Mouse (Mus musculus): Measurements from ENCODE around the gene Arhgef1. TPM values are rescaled to one million over a fixed set of nuclear protein-coding genes. Genes with fewer than 3 reads are reported as not detected.

Arhgef1 gene
- total and polyA plus RNA-seq, 3 experiments: 17.8 to 128 (median 37.8) TPM

GRCm38 (mm10) chr7:24947316-24948048 lies 44.8 kb downstream of the Arhgef1 start:
- in situ Hi-C loops (cut with MboI; ENCODE audit: low pct_ligation_motif_present, low pct_unique_long_range_greater_than_20kb, low sequenced_read_pairs) (no loop called here), dilution Hi-C loops (cut with MboI; ENCODE audit: extremely low pct_ligation_motif_present, extremely low pct_unique_long_range_greater_than_20kb, low sequenced_read_pairs) (no loop called here)
- DNase-seq (ENCODE audit: extremely low read depth): no peak
- Histone ChIP-seq H3K9me3 (replicated peaks; ENCODE audit: low read length) (peaks cover 6% of the 10 kb centered on the region), H3K36me3 (replicated peaks in 1 of 2; ENCODE audit: control insufficient read depth in 1 of 2, insufficient read depth in 1 of 2, low read length in 1 of 2) (no peaks in the 10 kb centered on the region), H3K9ac (ENCODE audit: insufficient read depth, low read depth) (no peak overlapping the region), H3K4me2 (ENCODE audit: insufficient read depth, low read depth, poor library complexity, severe bottlenecking) (no peak overlapping the region), H3K4me1 (ENCODE audit: control insufficient read depth in 1 of 2, insufficient read depth in 2 of 2) (peaks cover 5 to 8% of the 10 kb centered on the region in 2 experiments; a peak in 3 of 4 replicates), H3K27ac (ENCODE audit: insufficient read depth, low read depth) (no peak overlapping the region), H3K4me3 (replicated peaks in 1 of 3; ENCODE audit: low read depth in 2 of 3, low read length in 2 of 3, poor library complexity in 1 of 3) (no peak overlapping the region), H3K27me3 (replicated peaks) (peaks cover 92% of the 10 kb centered on the region), H3K79me2 (replicated peaks; ENCODE audit: control insufficient read depth, extremely low read depth, insufficient read depth, poor library complexity, severe bottlenecking) (no peaks in the 10 kb centered on the region)
- TF ChIP-seq SMC3 (IDR thresholded peaks at IDR 0.05; ENCODE audit: low read depth, low read length): no peak
- no peak for TF ChIP-seq POLR2AphosphoS2 (IDR thresholded peaks at IDR 0.05; ENCODE audit: low read depth, low read length)
- no peak for TF ChIP-seq EP300 (IDR thresholded peaks at IDR 0.05; ENCODE audit: low read length)
- TF ChIP-seq MEF2A (IDR thresholded peaks at IDR 0.05; ENCODE audit: borderline replicate concordance, low read depth, low read length): no peak
- no peak for TF ChIP-seq MYC (IDR thresholded peaks at IDR 0.05; ENCODE audit: low read depth, low read length)
- no peak for TF ChIP-seq CHD1 (IDR thresholded peaks at IDR 0.05; ENCODE audit: low read depth, low read length)
- no peak for TF ChIP-seq BHLHE40 (IDR thresholded peaks at IDR 0.05; ENCODE audit: low read depth, low read length)
- TF ChIP-seq MAFK (IDR thresholded peaks at IDR 0.05; ENCODE audit: insufficient replicate concordance, low read length): no peak
- no peak for TF ChIP-seq MAX (IDR thresholded peaks at IDR 0.05; ENCODE audit: low read length)
- no peak for TF ChIP-seq MXI1 (IDR thresholded peaks at IDR 0.05; ENCODE audit: low read depth, low read length)
- no peak for TF ChIP-seq HCFC1 (IDR thresholded peaks at IDR 0.05; ENCODE audit: low read depth, low read length)
- TF ChIP-seq ZKSCAN1 (IDR thresholded peaks at IDR 0.05; ENCODE audit: borderline replicate concordance, low read depth, low read length): no peak; the same call in 1 of the 2 replicates
- no peak for TF ChIP-seq MAZ (IDR thresholded peaks at IDR 0.05; ENCODE audit: low read depth, low read length)
- no peak for TF ChIP-seq USF2 (conservative IDR thresholded peaks at IDR 0.05; ENCODE audit: low read depth, low read length)
- TF ChIP-seq KAT2A (IDR thresholded peaks at IDR 0.05; ENCODE audit: insufficient replicate concordance, low read length): no peak
- no peak for TF ChIP-seq POLR2A (IDR thresholded peaks at IDR 0.05; ENCODE audit: low read depth, low read length)
- TF ChIP-seq RAD21 (IDR thresholded peaks at IDR 0.05; ENCODE audit: low read depth, low read length): no peak

GRCm38 (mm10) chr7:24948774-24949173 lies 46.1 kb downstream of the Arhgef1 start:
- no peak for DNase-seq (ENCODE audit: extremely low read depth)
- Histone ChIP-seq H3K36me3 (replicated peaks in 1 of 2; ENCODE audit: control insufficient read depth in 1 of 2, insufficient read depth in 1 of 2, low read length in 1 of 2) (no peaks in the 10 kb centered on the region), H3K4me2 (ENCODE audit: insufficient read depth, low read depth, poor library complexity, severe bottlenecking) (no peak overlapping the region), H3K4me1 (ENCODE audit: control insufficient read depth in 1 of 2, insufficient read depth in 2 of 2) (peaks cover 5 to 8% of the 10 kb centered on the region in 2 experiments; a peak in 3 of 4 replicates), H3K79me2 (replicated peaks; ENCODE audit: control insufficient read depth, extremely low read depth, insufficient read depth, poor library complexity, severe bottlenecking) (no peaks in the 10 kb centered on the region), H3K27me3 (replicated peaks) (peaks cover 89% of the 10 kb centered on the region), H3K9me3 (replicated peaks; ENCODE audit: low read length) (peaks cover 6% of the 10 kb centered on the region), H3K4me3 (replicated peaks in 1 of 3; ENCODE audit: low read depth in 2 of 3, low read length in 2 of 3, poor library complexity in 1 of 3) (no peak overlapping the region), H3K27ac (ENCODE audit: insufficient read depth, low read depth) (no peak overlapping the region), H3K9ac (ENCODE audit: insufficient read depth, low read depth) (no peak overlapping the region)
- TF ChIP-seq MAZ (IDR thresholded peaks at IDR 0.05; ENCODE audit: low read depth, low read length) (no peak), TBP (conservative IDR thresholded peaks at IDR 0.05; ENCODE audit: low read depth, low read length) (no peak), MYC (IDR thresholded peaks at IDR 0.05; ENCODE audit: low read depth, low read length) (no peak), MAFK (IDR thresholded peaks at IDR 0.05; ENCODE audit: insufficient replicate concordance, low read length) (no peak), CHD2 (IDR thresholded peaks at IDR 0.05; ENCODE audit: low read length) (no peak), MAX (IDR thresholded peaks at IDR 0.05; ENCODE audit: low read length) (no peak), E2F4 (IDR thresholded peaks at IDR 0.05; ENCODE audit: insufficient replicate concordance, low read depth, low read length) (no peak), POLR2AphosphoS2 (IDR thresholded peaks at IDR 0.05; ENCODE audit: low read depth, low read length) (no peak), USF1 (IDR thresholded peaks at IDR 0.05; ENCODE audit: low read depth, low read length) (no peak), SMC3 (IDR thresholded peaks at IDR 0.05; ENCODE audit: low read depth, low read length) (no peak), ZKSCAN1 (IDR thresholded peaks at IDR 0.05; ENCODE audit: borderline replicate concordance, low read depth, low read length) (no peak), KAT2A (IDR thresholded peaks at IDR 0.05; ENCODE audit: insufficient replicate concordance, low read length) (no peak), ZNF384 (IDR thresholded peaks at IDR 0.05; ENCODE audit: low read depth, low read length) (no peak), MXI1 (IDR thresholded peaks at IDR 0.05; ENCODE audit: low read depth, low read length) (no peak), NRF1 (IDR thresholded peaks at IDR 0.05; ENCODE audit: low read depth, low read length) (no peak), USF2 (conservative IDR thresholded peaks at IDR 0.05; ENCODE audit: low read depth, low read length) (no peak), PAX5 (IDR thresholded peaks at IDR 0.05; ENCODE audit: low read length) (no peak), MEF2A (IDR thresholded peaks at IDR 0.05; ENCODE audit: borderline replicate concordance, low read depth, low read length) (no peak), BHLHE40 (IDR thresholded peaks at IDR 0.05; ENCODE audit: low read depth, low read length) (no peak), NELFE (IDR thresholded peaks at IDR 0.05; ENCODE audit: low read depth, low read length) (no peak)
- in situ Hi-C loops (cut with MboI; ENCODE audit: low pct_ligation_motif_present, low pct_unique_long_range_greater_than_20kb, low sequenced_read_pairs) (no loop called here), dilution Hi-C loops (cut with MboI; ENCODE audit: extremely low pct_ligation_motif_present, extremely low pct_unique_long_range_greater_than_20kb, low sequenced_read_pairs) (no loop called here)

All from CH12.LX (cell line).